Mouse (Mus musculus): ENCODE measurements at regions not wholly inside any gene's neighbourhood (a gene's known extent, or its start where the extent isn't known, plus 50 kb on each side); places are given as distances from the start of the nearest gene placed in this dataset.
"Not testable (repeated sequence)": the region's sequence is repeated elsewhere in the genome, so short reads cannot be mapped to it uniquely, and the experiment has no call there.

DNA sequence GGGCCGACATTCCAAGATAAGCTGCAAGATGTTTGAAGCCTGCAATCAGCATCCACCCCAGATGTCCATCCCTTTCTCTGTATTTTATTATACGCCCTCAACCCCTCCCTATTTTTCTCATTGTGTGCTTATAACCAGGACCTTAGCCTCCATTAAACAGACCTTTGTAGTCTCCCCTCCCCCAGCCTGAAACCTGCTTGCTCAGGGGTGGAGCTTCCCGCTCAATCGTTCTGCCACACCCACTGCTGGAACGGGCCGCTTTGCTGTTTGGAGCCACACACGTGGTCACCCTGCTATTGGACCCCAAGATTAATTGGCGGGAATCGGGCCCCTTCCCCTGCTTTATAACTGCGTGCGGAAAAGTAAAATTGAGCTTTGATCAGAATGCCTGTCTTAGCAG lies 342.7 kb upstream of the Ngly1 start:
- not testable (repeated sequence) for H3K27ac ChIP-seq (ENCODE audit: low read length); H3K4me3 ChIP-seq (ENCODE audit: low read depth, low read length); H3K27me3 ChIP-seq (ENCODE audit: control insufficient read depth, insufficient read depth, low read depth, low read length); H3K4me1 ChIP-seq (ENCODE audit: control insufficient read depth, insufficient read depth, low read length); H3K9ac ChIP-seq (ENCODE audit: low read depth, low read length); H3K9me3 ChIP-seq (replicated peaks; ENCODE audit: control insufficient read depth, low read length, poor library complexity, severe bottlenecking); H3K36me3 ChIP-seq (ENCODE audit: control insufficient read depth, insufficient read depth, low read length); H3K4me2 ChIP-seq (ENCODE audit: low read length); ATAC-seq
- WGBS = 89% methylated on average over 11 of the region's 11 CpGs

DNA sequence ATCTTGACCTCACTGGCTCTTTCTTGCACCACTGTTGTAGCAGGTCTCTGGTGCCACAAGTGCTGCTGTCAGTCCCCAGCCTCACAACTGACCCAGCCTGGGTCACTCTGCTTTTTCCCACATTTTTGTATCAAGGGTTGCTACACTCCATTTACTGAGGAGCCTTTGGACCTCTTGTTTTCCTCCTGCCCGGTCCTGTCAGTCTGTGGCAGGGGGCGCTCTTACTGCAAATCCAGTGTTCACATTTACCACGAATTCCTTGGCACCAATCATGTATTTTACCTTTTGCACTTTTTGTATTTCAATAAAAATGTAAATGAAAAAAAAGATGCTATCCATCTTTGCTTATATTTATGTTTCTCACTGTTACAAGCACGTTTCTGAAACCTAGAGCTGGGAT lies 335.9 kb upstream of the Ngly1 start:
- H3K4me2 ChIP-seq (ENCODE audit: low read length); H3K9me3 ChIP-seq (replicated peaks; ENCODE audit: control insufficient read depth, low read length, poor library complexity, severe bottlenecking); H3K4me3 ChIP-seq (ENCODE audit: low read depth, low read length); ATAC-seq; H3K9ac ChIP-seq (ENCODE audit: low read depth, low read length); H3K36me3 ChIP-seq (ENCODE audit: control insufficient read depth, insufficient read depth, low read length); H3K27ac ChIP-seq (ENCODE audit: low read length); H3K27me3 ChIP-seq (ENCODE audit: control insufficient read depth, insufficient read depth, low read depth, low read length); H3K4me1 ChIP-seq (ENCODE audit: control insufficient read depth, insufficient read depth, low read length): not testable (repeated sequence)
- WGBS = 75% methylated on average over 4 of the region's 4 CpGs

DNA sequence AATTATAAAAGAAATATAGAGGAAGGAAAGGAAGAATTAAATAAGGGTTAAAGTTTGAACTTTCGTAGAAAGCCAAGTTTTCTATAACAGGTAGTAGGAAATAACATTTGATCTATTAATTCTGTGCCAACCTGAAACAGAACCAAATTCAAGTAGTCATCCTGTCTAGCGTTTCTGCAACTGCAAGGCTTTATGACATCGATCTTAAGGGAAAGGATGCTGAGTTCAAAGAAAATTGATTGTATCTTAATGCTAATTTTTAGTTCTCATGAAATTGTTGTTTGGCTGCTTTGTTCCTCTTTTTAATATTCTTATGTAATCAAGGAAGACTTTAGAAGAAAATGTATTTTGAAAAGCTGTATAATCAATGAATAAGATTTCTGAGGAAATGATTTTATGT lies 334.9 kb upstream of the Ngly1 start:
- Histone ChIP-seq H3K4me3 (ENCODE audit: low read depth, low read length) (no peak overlapping the region), H3K9me3 (replicated peaks; ENCODE audit: control insufficient read depth, low read length, poor library complexity, severe bottlenecking) (no peaks in the 10 kb centered on the region), H3K27ac (ENCODE audit: low read length) (no peak overlapping the region), H3K36me3 (ENCODE audit: control insufficient read depth, insufficient read depth, low read length) (no peaks in the 10 kb centered on the region), H3K4me1 (ENCODE audit: control insufficient read depth, insufficient read depth, low read length) (no peaks in the 10 kb centered on the region), H3K27me3 (ENCODE audit: control insufficient read depth, insufficient read depth, low read depth, low read length) (no peaks in the 10 kb centered on the region), H3K9ac (ENCODE audit: low read depth, low read length) (no peak overlapping the region), H3K4me2 (ENCODE audit: low read length) (no peak overlapping the region)
- ATAC-seq = no peak
- WGBS = 91% methylated on average over 3 of the region's 3 CpGs

DNA sequence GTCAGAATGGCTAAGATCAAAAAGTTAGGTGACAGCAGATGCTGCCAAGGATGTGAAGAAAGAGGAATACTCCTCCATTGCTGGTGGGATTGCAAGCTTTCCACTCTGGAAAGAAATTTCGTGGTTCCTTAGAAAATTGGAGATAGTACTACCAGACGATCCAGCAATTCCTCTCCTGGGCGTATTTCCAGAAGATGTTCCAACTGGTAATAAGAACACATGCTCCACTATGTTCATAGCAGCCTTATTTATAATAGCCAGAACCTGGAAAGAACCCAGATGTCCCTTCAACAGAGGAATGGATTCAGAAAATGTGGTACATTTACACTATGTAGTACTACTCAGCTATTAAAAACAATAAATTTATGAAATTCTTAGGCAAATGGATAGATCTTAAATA lies 324.4 kb upstream of the Ngly1 start:
- not testable (repeated sequence) for H3K9me3 ChIP-seq (replicated peaks; ENCODE audit: control insufficient read depth, low read length, poor library complexity, severe bottlenecking); ATAC-seq; H3K27ac ChIP-seq (ENCODE audit: low read length); H3K9ac ChIP-seq (ENCODE audit: low read depth, low read length); H3K4me1 ChIP-seq (ENCODE audit: control insufficient read depth, insufficient read depth, low read length); H3K4me3 ChIP-seq (ENCODE audit: low read depth, low read length); H3K36me3 ChIP-seq (ENCODE audit: control insufficient read depth, insufficient read depth, low read length); H3K4me2 ChIP-seq (ENCODE audit: low read length); H3K27me3 ChIP-seq (ENCODE audit: control insufficient read depth, insufficient read depth, low read depth, low read length)
- WGBS = 81% methylated on average over 3 of the region's 3 CpGs

DNA sequence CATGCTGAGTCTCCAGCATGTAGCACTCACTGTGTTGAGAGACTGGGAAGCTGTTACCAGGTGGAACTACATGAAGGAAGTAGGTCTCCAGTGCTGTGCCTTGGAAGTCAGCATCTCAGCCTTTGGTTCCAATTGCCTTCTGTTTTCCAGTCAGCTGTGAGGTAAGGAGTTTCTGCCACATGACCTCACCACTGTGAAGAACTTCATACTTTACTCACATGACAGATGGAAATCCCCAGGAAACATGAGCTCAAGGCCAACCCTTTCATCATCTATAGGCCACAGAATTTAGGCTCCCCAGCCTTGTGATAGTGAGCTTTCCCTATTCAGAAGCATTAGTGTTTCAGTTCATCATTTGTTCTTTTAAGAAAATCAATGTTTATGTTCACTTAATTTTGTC lies 314.4 kb upstream of the Ngly1 start:
- Histone ChIP-seq H3K27ac (ENCODE audit: low read length) (no peak overlapping the region), H3K36me3 (ENCODE audit: control insufficient read depth, insufficient read depth, low read length) (no peaks in the 10 kb centered on the region), H3K27me3 (ENCODE audit: control insufficient read depth, insufficient read depth, low read depth, low read length) (no peaks in the 10 kb centered on the region), H3K9ac (ENCODE audit: low read depth, low read length) (no peak overlapping the region), H3K4me1 (ENCODE audit: control insufficient read depth, insufficient read depth, low read length) (no peaks in the 10 kb centered on the region), H3K4me3 (ENCODE audit: low read depth, low read length) (no peak overlapping the region), H3K9me3 (replicated peaks; ENCODE audit: control insufficient read depth, low read length, poor library complexity, severe bottlenecking) (no peaks in the 10 kb centered on the region), H3K4me2 (ENCODE audit: low read length) (no peak overlapping the region)
- no peak for ATAC-seq

DNA sequence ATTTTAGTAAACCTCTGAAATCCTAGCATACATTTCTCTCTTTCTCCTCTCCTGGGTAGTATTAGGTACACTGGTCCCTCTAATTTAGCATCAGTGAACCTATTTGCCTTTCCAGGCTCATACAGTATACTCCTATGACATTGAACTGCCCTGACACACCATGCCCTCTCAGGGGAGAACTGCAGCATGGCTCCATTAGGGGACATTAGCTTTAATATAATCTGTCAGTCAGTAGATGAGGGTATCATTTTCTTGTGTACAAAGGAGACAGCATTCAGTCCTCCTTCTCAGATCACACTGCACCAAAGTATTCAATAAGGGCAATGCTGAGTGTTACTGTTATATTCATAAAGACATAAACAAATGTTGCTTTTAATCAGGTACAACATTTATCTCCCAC lies 278.8 kb upstream of the Ngly1 start:
- Histone ChIP-seq H3K36me3 (ENCODE audit: control insufficient read depth, insufficient read depth, low read length) (no peaks in the 10 kb centered on the region), H3K27ac (ENCODE audit: low read length) (no peak overlapping the region)
- ATAC-seq = no peak

GRCm38 (mm10) chr14:15970767-15971166 lies 278.3 kb upstream of the Ngly1 start:
- no peak overlapping the region for H3K4me2 ChIP-seq (ENCODE audit: low read length)
- ATAC-seq = no peak
- no peaks in the 10 kb centered on the region for H3K36me3 ChIP-seq (ENCODE audit: control insufficient read depth, insufficient read depth, low read length)
- H3K27ac ChIP-seq (ENCODE audit: low read length) = no peak overlapping the region
- H3K4me3 ChIP-seq (ENCODE audit: low read depth, low read length) = no peak overlapping the region
- no peaks in the 10 kb centered on the region for H3K4me1 ChIP-seq (ENCODE audit: control insufficient read depth, insufficient read depth, low read length)
- H3K27me3 ChIP-seq (ENCODE audit: control insufficient read depth, insufficient read depth, low read depth, low read length) = no peaks in the 10 kb centered on the region
- H3K9ac ChIP-seq (ENCODE audit: low read depth, low read length) = no peak overlapping the region
- no peaks in the 10 kb centered on the region for H3K9me3 ChIP-seq (replicated peaks; ENCODE audit: control insufficient read depth, low read length, poor library complexity, severe bottlenecking)

More for the DNA sequence above, 278.8 kb upstream of the Ngly1 start:
- Histone ChIP-seq H3K4me3 (ENCODE audit: low read depth, low read length) (no peak overlapping the region), H3K9me3 (replicated peaks; ENCODE audit: control insufficient read depth, low read length, poor library complexity, severe bottlenecking) (no peaks in the 10 kb centered on the region), H3K4me1 (ENCODE audit: control insufficient read depth, insufficient read depth, low read length) (no peaks in the 10 kb centered on the region), H3K27me3 (ENCODE audit: control insufficient read depth, insufficient read depth, low read depth, low read length) (no peaks in the 10 kb centered on the region), H3K4me2 (ENCODE audit: low read length) (no peak overlapping the region), H3K9ac (ENCODE audit: low read depth, low read length) (no peak overlapping the region)

DNA sequence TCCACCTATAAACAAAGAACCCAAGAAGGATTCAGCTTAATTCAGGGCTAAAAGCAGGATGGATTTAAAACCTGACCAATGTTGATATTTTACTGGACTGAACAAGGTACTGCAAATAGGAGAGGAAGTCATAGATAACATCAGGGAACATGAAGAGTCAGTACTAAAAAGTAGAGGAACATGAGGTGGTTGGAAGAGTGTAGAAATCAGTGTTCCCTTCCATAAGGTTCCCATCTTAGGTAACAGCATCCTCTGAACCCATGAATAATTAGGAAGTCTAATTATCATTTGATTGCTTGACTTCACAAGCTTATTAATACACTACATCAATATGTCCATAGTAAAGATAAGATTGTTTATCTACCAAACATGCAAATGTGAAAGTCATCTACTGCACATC lies 277.8 kb upstream of the Ngly1 start:
- no peak for ATAC-seq
- Histone ChIP-seq H3K9me3 (replicated peaks; ENCODE audit: control insufficient read depth, low read length, poor library complexity, severe bottlenecking) (no peaks in the 10 kb centered on the region), H3K9ac (ENCODE audit: low read depth, low read length) (no peak overlapping the region), H3K27me3 (ENCODE audit: control insufficient read depth, insufficient read depth, low read depth, low read length) (no peaks in the 10 kb centered on the region), H3K4me2 (ENCODE audit: low read length) (no peak overlapping the region), H3K27ac (ENCODE audit: low read length) (no peak overlapping the region), H3K4me1 (ENCODE audit: control insufficient read depth, insufficient read depth, low read length) (no peaks in the 10 kb centered on the region), H3K36me3 (ENCODE audit: control insufficient read depth, insufficient read depth, low read length) (no peaks in the 10 kb centered on the region), H3K4me3 (ENCODE audit: low read depth, low read length) (no peak overlapping the region)

- Histone ChIP-seq H3K27me3 (ENCODE audit: control insufficient read depth, insufficient read depth, low read depth, low read length) (no peaks in the 10 kb centered on the region), H3K9me3 (replicated peaks; ENCODE audit: control insufficient read depth, low read length, poor library complexity, severe bottlenecking) (no peaks in the 10 kb centered on the region), H3K4me2 (ENCODE audit: low read length) (no peak overlapping the region), H3K27ac (ENCODE audit: low read length) (no peak overlapping the region), H3K4me3 (ENCODE audit: low read depth, low read length) (no peak overlapping the region), H3K4me1 (ENCODE audit: control insufficient read depth, insufficient read depth, low read length) (no peaks in the 10 kb centered on the region), H3K9ac (ENCODE audit: low read depth, low read length) (no peak overlapping the region), H3K36me3 (ENCODE audit: control insufficient read depth, insufficient read depth, low read length) (no peaks in the 10 kb centered on the region)
- no peak for ATAC-seq
- WGBS = 100% methylated on average over 1 of the region's 1 CpGs
Measured at GRCm38 (mm10) chr14:15977366-15977765, 271.7 kb upstream of the Ngly1 start.

GRCm38 (mm10) chr14:15978329-15978728 lies 270.8 kb upstream of the Ngly1 start:
- Histone ChIP-seq H3K36me3 (ENCODE audit: control insufficient read depth, insufficient read depth, low read length) (no peaks in the 10 kb centered on the region), H3K27ac (ENCODE audit: low read length) (no peak overlapping the region), H3K9me3 (replicated peaks; ENCODE audit: control insufficient read depth, low read length, poor library complexity, severe bottlenecking) (no peaks in the 10 kb centered on the region), H3K4me2 (ENCODE audit: low read length) (no peak overlapping the region), H3K4me1 (ENCODE audit: control insufficient read depth, insufficient read depth, low read length) (no peaks in the 10 kb centered on the region), H3K9ac (ENCODE audit: low read depth, low read length) (no peak overlapping the region), H3K27me3 (ENCODE audit: control insufficient read depth, insufficient read depth, low read depth, low read length) (no peaks in the 10 kb centered on the region), H3K4me3 (ENCODE audit: low read depth, low read length) (no peak overlapping the region)
- no peak for ATAC-seq
- 7% methylated on average over 1 of the region's 1 CpGs for WGBS

Measured in midbrain, embryonic 16.5 days (tissue).